Mouse (Mus musculus) spleen, adult 2 months (tissue): Measurements from ENCODE around the gene Slc22a3.

Experiments used
- CTCF ChIP-seq: fragments of 200-500 bp; IDR thresholded peaks from 2 replicates; pipeline ENCODE4 v1.5.1; 2011; ENCODE audit warnings: mild to moderate bottlenecking, inconsistent platforms; ENCODE audit not compliant: insufficient read depth, insufficient read length, insufficient replicate concordance; ENCODE audit errors: extremely low read depth
- POLR2A ChIP-seq: fragments of 200-500 bp; IDR thresholded peaks from 2 replicates; pipeline ENCODE4 v1.6.1; 2011; ENCODE audit warnings: low read depth, low read length, inconsistent platforms

DNA sequence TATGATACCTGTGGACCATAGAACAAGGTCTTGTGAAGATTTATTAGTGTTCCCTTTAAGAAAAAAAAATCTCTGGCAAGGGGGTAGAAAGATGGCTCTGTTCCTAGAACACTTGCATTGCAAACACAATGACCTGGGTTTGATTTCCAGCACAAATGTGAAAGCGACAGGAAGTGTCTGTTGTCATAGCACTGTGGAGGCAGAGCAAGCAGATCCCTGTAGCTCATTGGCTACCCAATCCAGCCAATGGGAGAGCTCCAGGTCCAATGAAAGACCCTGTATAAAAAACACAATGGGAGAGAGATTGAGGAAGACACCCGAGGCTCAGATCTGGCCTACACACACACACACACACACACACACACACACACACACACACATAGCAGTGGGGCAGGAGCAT is 125.0 kb downstream of the Slc22a3 start:
- TF ChIP-seq CTCF (no peak), POLR2A (no peak)
